Mouse (Mus musculus): Measurements from ENCODE around the gene Gipc3.

- no peak for TF ChIP-seq EP300 (optimal IDR thresholded peaks at IDR 0.05)
- TF ChIP-seq CTCF (IDR thresholded peaks at IDR 0.05; ENCODE audit: low read depth): no peak
Measured at GRCm38 (mm10) chr10:81297845-81298244, 45.2 kb downstream of the Gipc3 start.

All from stomach, postnatal 0 days (tissue).